Mouse (Mus musculus) spleen, adult 2 months (tissue): Measurements from ENCODE around the gene Ctnnbip1. TPM values are rescaled to one million over a fixed set of nuclear protein-coding genes. Genes with fewer than 3 reads are reported as not detected.
A peak's percentile ranks its signal among the peaks of the same experiment; 100 is the strongest.

Experiments used
- DNase-seq, 2 experiments: peaks; one replicate each; pipeline versions ENCODE4 v3.0.0 to v3.0.0-alpha.2; 2012 to 2021; ENCODE audit warnings: low spot score in 2 of 2, low read depth in 1 of 2
- H3K27ac ChIP-seq: fragments of 200-500 bp; 2 replicates; pipeline ENCODE4 v1.5.1; 2012; ENCODE audit warnings: low read length, inconsistent platforms; ENCODE audit not compliant: insufficient read depth
- H3K27me3 ChIP-seq: fragments of 200-500 bp; 2 replicates; pipeline ENCODE4 v1.6.1; 2012; ENCODE audit warnings: mild to moderate bottlenecking, moderate library complexity, low read length, inconsistent platforms; ENCODE audit not compliant: control insufficient read depth, insufficient read depth
- H3K36me3 ChIP-seq: fragments of 200-500 bp; 2 replicates; pipeline ENCODE4 v1.6.1; 2012; ENCODE audit warnings: mild to moderate bottlenecking, low read length, inconsistent platforms; ENCODE audit not compliant: control insufficient read depth, insufficient read depth
- H3K4me1 ChIP-seq: fragments of 200-500 bp; 2 replicates; pipeline ENCODE4 v1.6.1; 2011; ENCODE audit warnings: inconsistent platforms; ENCODE audit not compliant: control insufficient read depth, insufficient read depth, insufficient read length
- H3K4me3 ChIP-seq: fragments of 200-500 bp; 2 replicates; pipeline ENCODE4 v1.5.1; 2011; ENCODE audit warnings: mild to moderate bottlenecking, inconsistent platforms; ENCODE audit not compliant: insufficient read depth, insufficient read length; ENCODE audit errors: extremely low read depth
- CTCF ChIP-seq: fragments of 200-500 bp; IDR thresholded peaks from 2 replicates; pipeline ENCODE4 v1.5.1; 2011; ENCODE audit warnings: mild to moderate bottlenecking, inconsistent platforms; ENCODE audit not compliant: insufficient read depth, insufficient read length, insufficient replicate concordance; ENCODE audit errors: extremely low read depth
- POLR2A ChIP-seq: fragments of 200-500 bp; IDR thresholded peaks from 2 replicates; pipeline ENCODE4 v1.6.1; 2011; ENCODE audit warnings: low read depth, low read length, inconsistent platforms
- WGBS: fragments of 180-500 bp; shearing (Covaris S2); methylation state at CpG from one replicate; pipeline ENCODE4 v1.1.7; 2018; 5-methylcytosine and 5-hydroxymethylcytosine counted together
- polyA plus RNA-seq: library from polyadenylated mRNA; depleted of rRNA; stranded (reverse); fragments of >200 nt; gene quantifications from 2 replicates; pipeline ENCODE4 v1.2.3, GENCODE M21; 2012

Gene Ctnnbip1
- polyA plus RNA-seq, 1 experiment, result 5.3 TPM

- WGBS, result 86% methylated on average over 5 of the region's 5 CpGs
- Histone ChIP-seq H3K36me3 (no peaks in the 10 kb centered on the region), H3K4me1 (no peaks in the 10 kb centered on the region; the same call in 1 of the 2 replicates), H3K4me3 (no peak overlapping the region), H3K27ac (no peak overlapping the region), H3K27me3 (no peaks in the 10 kb centered on the region)
- TF ChIP-seq CTCF (no peak), POLR2A (no peak)
- no peak for DNase-seq
Measured at GRCm38 (mm10) chr4:149557905-149558304, 39.9 kb downstream of the Ctnnbip1 start.

GRCm38 (mm10) chr4:149558389-149558788 is 40.4 kb downstream of the Ctnnbip1 start:
- no peak for DNase-seq
- TF ChIP-seq POLR2A (no peak), CTCF (no peak)
- no peaks in the 10 kb centered on the region; the same call in 1 of the 2 replicates for H3K4me1 ChIP-seq
- H3K27ac ChIP-seq, result no peak overlapping the region
- WGBS, result 71% methylated on average over 3 of the region's 3 CpGs
- no peak overlapping the region for H3K4me3 ChIP-seq
- no peaks in the 10 kb centered on the region for H3K36me3 ChIP-seq
- H3K27me3 ChIP-seq, result no peaks in the 10 kb centered on the region

GRCm38 (mm10) chr4:149561392-149561791 is 43.4 kb downstream of the Ctnnbip1 start:
- no peaks in the 10 kb centered on the region; the same call in 1 of the 2 replicates for H3K27me3 ChIP-seq
- WGBS, result 87% methylated on average over 4 of the region's 4 CpGs
- H3K27ac ChIP-seq, result no peak overlapping the region
- H3K36me3 ChIP-seq, result no peaks in the 10 kb centered on the region
- no peak overlapping the region for H3K4me3 ChIP-seq
- TF ChIP-seq CTCF (no peak), POLR2A (no peak)
- no peak for DNase-seq
- H3K4me1 ChIP-seq, result no peaks in the 10 kb centered on the region; the same call in 1 of the 2 replicates

GRCm38 (mm10) chr4:149561986-149562904 is 44.2 kb downstream of the Ctnnbip1 start:
- Histone ChIP-seq H3K4me3 (peak overlapping the region; percentile 23; the same call in 1 of the 2 replicates), H3K36me3 (no peaks in the 10 kb centered on the region), H3K4me1 (no peaks in the 10 kb centered on the region; the same call in 1 of the 2 replicates), H3K27me3 (no peaks in the 10 kb centered on the region; the same call in 1 of the 2 replicates), H3K27ac (no peak overlapping the region)
- no peak for DNase-seq
- 26% methylated on average over 21 of the region's 21 CpGs for WGBS
- TF ChIP-seq CTCF, result no peak
- no peak for TF ChIP-seq POLR2A

GRCm38 (mm10) chr4:149562905-149563347 is 44.9 kb downstream of the Ctnnbip1 start:
- DNase-seq, result no peak
- WGBS, result 45% methylated on average over 7 of the region's 7 CpGs
- H3K27ac ChIP-seq, result no peak overlapping the region
- TF ChIP-seq CTCF (no peak), POLR2A (no peak)
- H3K27me3 ChIP-seq, result no peaks in the 10 kb centered on the region; the same call in 1 of the 2 replicates
- no peaks in the 10 kb centered on the region for H3K36me3 ChIP-seq
- H3K4me1 ChIP-seq, result no peaks in the 10 kb centered on the region; the same call in 1 of the 2 replicates
- no peak overlapping the region; the same call in 1 of the 2 replicates for H3K4me3 ChIP-seq

- TF ChIP-seq CTCF, result no peak
- TF ChIP-seq POLR2A, result no peak
- WGBS, result 93% methylated on average over 10 of the region's 10 CpGs
- no peaks in the 10 kb centered on the region for H3K36me3 ChIP-seq
- H3K4me3 ChIP-seq, result no peak overlapping the region
- no peaks in the 10 kb centered on the region; the same call in 1 of the 2 replicates for H3K4me1 ChIP-seq
- H3K27me3 ChIP-seq, result no peaks in the 10 kb centered on the region; the same call in 1 of the 2 replicates
- no peak overlapping the region for H3K27ac ChIP-seq
- no peak for DNase-seq
Measured at GRCm38 (mm10) chr4:149563941-149564361, 45.9 kb downstream of the Ctnnbip1 start.
